Mouse (Mus musculus) hindbrain, embryonic 12.5 days (tissue): ENCODE measurements at regions not wholly inside any gene's neighbourhood (a gene's known extent, or its start where the extent isn't known, plus 50 kb on each side); places are given as distances from the start of the nearest gene placed in this dataset.

Source experiments
- ATAC-seq: fragments of 200-750 bp; cut with Nextera tagmentation; 2 replicates; pipeline ENCODE4 v1.8.0; 2017; ENCODE audit warnings: moderate TSS enrichment; ENCODE audit not compliant: low FRiP score
- H3K27ac ChIP-seq: fragments of 300-500 bp; sonication (generic); 2 replicates; pipeline ENCODE4 v1.5.1; 2016; ENCODE audit warnings: mild to moderate bottlenecking
- H3K27me3 ChIP-seq: fragments of 300-500 bp; sonication (generic); 2 replicates; pipeline ENCODE4 v1.6.1; 2016; ENCODE audit warnings: mild to moderate bottlenecking
- H3K36me3 ChIP-seq: fragments of 300-500 bp; sonication (generic); 2 replicates; pipeline ENCODE4 v1.6.1; 2016; ENCODE audit warnings: mild to moderate bottlenecking
- H3K4me1 ChIP-seq: fragments of 300-500 bp; sonication (generic); 2 replicates; pipeline ENCODE4 v1.6.1; 2016
- H3K4me2 ChIP-seq: fragments of 300-500 bp; sonication (generic); replicated peaks from 2 replicates; pipeline ENCODE4 v1.6.1; 2016; ENCODE audit warnings: mild to moderate bottlenecking
- H3K4me3 ChIP-seq: fragments of 300-500 bp; sonication (generic); 2 replicates; pipeline ENCODE4 v1.5.1; 2016; ENCODE audit warnings: mild to moderate bottlenecking
- H3K9ac ChIP-seq: fragments of 300-500 bp; sonication (generic); 2 replicates; pipeline ENCODE4 v1.6.1; 2016; ENCODE audit warnings: mild to moderate bottlenecking, moderate library complexity
- H3K9me3 ChIP-seq: fragments of 300-500 bp; sonication (generic); replicated peaks from 2 replicates; pipeline ENCODE4 v1.6.1; 2016; ENCODE audit warnings: mild to moderate bottlenecking
- WGBS: fragments of 180-500 bp; shearing (Covaris S2); methylation state at CpG from one replicate; pipeline ENCODE4 v1.1.7; 2016; 5-methylcytosine and 5-hydroxymethylcytosine counted together

DNA sequence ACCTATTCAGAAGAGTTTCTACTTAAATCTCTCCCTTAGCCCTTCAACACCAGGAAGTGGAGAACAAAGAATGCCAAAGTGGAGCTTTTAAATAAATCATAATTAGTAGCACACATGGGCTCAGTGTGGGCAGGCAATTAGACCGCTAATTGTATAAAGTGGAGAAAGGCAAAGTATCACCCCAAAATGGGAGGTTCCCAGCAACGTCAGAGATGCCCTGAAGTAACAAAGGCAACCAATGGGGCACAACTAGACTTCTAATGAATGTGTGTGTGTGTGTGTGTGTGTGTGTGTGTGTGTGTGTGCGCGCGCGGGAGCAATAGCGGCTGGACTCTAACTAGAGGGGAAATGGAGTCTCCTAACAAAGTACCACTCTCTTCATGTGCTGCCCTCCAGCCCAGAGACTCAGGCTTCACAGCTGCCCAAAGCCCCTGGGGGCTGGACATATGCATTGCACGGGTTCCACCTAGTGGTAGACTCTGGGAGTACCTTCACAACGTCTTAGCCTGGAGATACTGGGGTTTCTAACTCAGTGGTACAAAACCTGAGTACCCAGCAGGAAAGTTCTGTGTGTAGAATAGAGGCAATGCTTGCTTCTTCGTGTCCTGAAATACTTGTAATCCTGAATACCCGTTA is 162.3 kb upstream of the Snx19 start:
- Histone ChIP-seq H3K4me2 (no peak overlapping the region), H3K36me3 (no peaks in the 10 kb centered on the region), H3K4me3 (no peak overlapping the region), H3K4me1 (no peaks in the 10 kb centered on the region), H3K9ac (no peak overlapping the region), H3K9me3 (no peaks in the 10 kb centered on the region), H3K27me3 (no peaks in the 10 kb centered on the region), H3K27ac (no peak overlapping the region)
- WGBS = 28% methylated on average over 11 of the region's 11 CpGs
- ATAC-seq = peak; percentile 82

DNA sequence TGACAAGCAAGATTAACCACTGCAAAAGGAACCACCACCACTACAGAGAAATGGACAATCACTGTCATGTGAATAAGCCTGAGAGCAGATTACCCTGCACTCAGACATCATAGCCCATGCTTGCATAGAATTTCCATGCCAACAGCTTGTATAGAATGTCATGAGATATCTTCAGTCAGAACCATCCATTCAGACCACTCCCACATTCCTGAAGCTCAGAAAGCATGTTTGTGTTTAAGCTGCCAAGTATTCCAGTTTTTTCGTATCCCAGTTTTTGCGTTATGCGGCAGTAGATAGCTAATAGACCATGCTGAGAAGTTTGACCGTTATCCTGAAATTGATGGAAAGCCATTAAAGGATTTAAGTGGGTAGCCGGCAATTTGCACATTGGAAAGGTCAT is 155.8 kb upstream of the Snx19 start:
- H3K27ac ChIP-seq = no peak overlapping the region
- H3K4me3 ChIP-seq = no peak overlapping the region
- no peaks in the 10 kb centered on the region for H3K4me1 ChIP-seq
- H3K4me2 ChIP-seq = no peak overlapping the region
- WGBS = 76% methylated on average over 5 of the region's 5 CpGs
- ATAC-seq = no peak
- no peaks in the 10 kb centered on the region for H3K9me3 ChIP-seq
- no peaks in the 10 kb centered on the region for H3K36me3 ChIP-seq
- H3K27me3 ChIP-seq = no peaks in the 10 kb centered on the region
- H3K9ac ChIP-seq = no peak overlapping the region

DNA sequence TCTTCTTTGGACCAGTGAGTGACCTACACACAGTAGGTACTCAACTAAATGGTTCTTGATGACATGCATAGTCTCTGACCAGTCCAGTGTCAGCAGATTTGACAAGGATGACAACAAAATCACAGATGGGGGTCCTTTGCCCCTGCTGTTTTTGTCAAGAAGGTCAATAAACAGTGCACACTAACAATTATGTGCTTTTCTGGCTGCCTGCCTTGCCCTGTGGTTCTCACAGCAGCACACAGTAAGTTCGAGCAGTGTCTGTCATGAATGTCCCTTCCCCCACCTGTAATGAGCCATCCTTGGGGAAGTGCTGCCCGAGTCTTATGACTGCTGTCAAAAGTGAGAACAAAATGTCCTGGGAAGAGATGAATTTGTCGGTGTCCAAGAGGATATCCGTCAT is 153.1 kb upstream of the Snx19 start:
- WGBS = 57% methylated on average over 4 of the region's 4 CpGs
- ATAC-seq = no peak

DNA sequence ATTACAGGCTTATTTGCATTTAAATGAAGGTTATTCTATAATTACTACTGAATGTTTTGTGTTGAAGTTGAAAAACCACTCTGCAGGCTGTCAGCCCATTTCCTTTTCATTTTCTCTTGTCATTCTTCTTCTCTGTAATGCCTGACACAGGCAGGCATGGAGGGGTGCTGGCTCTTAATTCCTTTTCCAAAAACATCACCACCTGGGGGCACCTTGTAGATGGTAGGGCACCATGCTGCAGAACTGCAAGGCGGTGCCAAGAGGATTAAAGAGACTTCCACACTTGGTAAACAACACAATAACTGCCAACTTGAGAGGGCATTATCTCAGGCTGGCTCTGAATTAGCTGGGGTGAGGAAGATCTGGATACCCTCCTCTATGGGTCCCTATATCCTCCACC is 148.7 kb upstream of the Snx19 start:
- no peak overlapping the region for H3K9ac ChIP-seq
- H3K4me2 ChIP-seq = no peak overlapping the region
- 54% methylated on average over 1 of the region's 1 CpGs for WGBS
- H3K9me3 ChIP-seq = no peaks in the 10 kb centered on the region
- no peak for ATAC-seq
- H3K4me1 ChIP-seq = no peaks in the 10 kb centered on the region
- H3K4me3 ChIP-seq = no peak overlapping the region
- H3K27ac ChIP-seq = no peak overlapping the region
- no peaks in the 10 kb centered on the region for H3K36me3 ChIP-seq
- H3K27me3 ChIP-seq = no peaks in the 10 kb centered on the region

More for the DNA sequence above, 153.1 kb upstream of the Snx19 start:
- H3K9me3 ChIP-seq = no peaks in the 10 kb centered on the region
- no peaks in the 10 kb centered on the region for H3K27me3 ChIP-seq
- no peak overlapping the region for H3K4me3 ChIP-seq
- no peaks in the 10 kb centered on the region for H3K36me3 ChIP-seq
- no peaks in the 10 kb centered on the region for H3K4me1 ChIP-seq
- no peak overlapping the region for H3K9ac ChIP-seq
- no peak overlapping the region for H3K4me2 ChIP-seq
- no peak overlapping the region for H3K27ac ChIP-seq

DNA sequence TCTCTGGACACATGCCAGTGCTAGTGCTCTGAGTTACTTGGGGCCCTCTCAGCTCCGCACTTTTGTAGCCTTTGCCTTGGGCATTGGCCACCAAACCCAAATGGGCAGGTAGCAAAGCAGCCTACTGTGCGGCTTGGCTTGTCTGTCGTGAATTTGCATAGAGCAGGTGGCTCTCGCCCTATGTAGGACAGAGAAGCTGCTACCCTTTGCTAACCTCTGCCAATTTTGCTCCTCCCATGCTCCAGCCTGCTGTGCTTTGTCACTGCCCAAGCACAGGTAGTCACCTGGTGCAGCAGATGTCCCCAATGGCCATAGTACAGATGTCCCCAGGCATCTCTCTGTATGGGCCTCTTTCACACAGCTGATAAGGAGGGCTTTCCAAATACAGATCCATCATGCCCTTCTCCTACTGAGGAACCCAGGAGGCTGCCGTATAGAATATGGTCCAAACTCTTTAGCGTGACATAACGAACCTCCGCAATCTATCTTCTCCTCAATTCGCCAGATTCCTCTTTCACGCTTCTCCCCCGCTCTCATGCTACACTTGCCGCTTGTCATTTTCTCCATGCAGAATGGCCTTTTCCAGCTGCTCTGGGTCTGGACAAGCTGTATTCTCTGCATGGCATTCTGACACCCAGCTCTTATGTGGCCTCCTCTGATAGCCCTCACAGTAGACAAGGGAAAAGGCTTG is 143.7 kb upstream of the Snx19 start:
- Histone ChIP-seq H3K27me3 (no peaks in the 10 kb centered on the region), H3K4me2 (no peak overlapping the region), H3K9ac (no peak overlapping the region), H3K9me3 (no peaks in the 10 kb centered on the region), H3K27ac (no peak overlapping the region), H3K4me1 (peaks cover 14% of the 10 kb centered on the region), H3K36me3 (no peaks in the 10 kb centered on the region), H3K4me3 (no peak overlapping the region)
- no peak for ATAC-seq
- WGBS = 82% methylated on average over 12 of the region's 12 CpGs

DNA sequence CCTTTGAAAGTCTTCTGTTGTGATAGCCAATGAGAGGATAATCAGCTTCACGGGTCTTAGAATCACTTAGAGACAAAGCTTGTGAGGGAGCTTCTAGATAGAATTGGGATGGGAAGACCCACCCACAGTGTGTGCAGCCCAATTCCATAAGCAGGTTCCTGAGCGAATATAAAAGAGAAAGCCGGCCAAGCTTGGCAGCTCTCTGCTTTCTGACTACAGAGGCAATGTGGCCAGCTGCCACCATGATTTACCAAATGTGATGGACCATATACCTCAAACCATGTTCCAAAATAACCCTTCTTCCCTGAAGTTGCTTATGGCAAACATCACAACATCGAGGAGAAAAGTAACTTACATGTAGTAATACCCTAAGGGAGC is 143.1 kb upstream of the Snx19 start:
- H3K4me2 ChIP-seq = no peak overlapping the region
- no peak for ATAC-seq
- no peak overlapping the region for H3K9ac ChIP-seq
- H3K27ac ChIP-seq = no peak overlapping the region
- WGBS = 74% methylated on average over 4 of the region's 4 CpGs
- no peaks in the 10 kb centered on the region for H3K36me3 ChIP-seq
- peaks cover 14% of the 10 kb centered on the region for H3K4me1 ChIP-seq
- no peak overlapping the region for H3K4me3 ChIP-seq
- no peaks in the 10 kb centered on the region for H3K9me3 ChIP-seq
- H3K27me3 ChIP-seq = no peaks in the 10 kb centered on the region

DNA sequence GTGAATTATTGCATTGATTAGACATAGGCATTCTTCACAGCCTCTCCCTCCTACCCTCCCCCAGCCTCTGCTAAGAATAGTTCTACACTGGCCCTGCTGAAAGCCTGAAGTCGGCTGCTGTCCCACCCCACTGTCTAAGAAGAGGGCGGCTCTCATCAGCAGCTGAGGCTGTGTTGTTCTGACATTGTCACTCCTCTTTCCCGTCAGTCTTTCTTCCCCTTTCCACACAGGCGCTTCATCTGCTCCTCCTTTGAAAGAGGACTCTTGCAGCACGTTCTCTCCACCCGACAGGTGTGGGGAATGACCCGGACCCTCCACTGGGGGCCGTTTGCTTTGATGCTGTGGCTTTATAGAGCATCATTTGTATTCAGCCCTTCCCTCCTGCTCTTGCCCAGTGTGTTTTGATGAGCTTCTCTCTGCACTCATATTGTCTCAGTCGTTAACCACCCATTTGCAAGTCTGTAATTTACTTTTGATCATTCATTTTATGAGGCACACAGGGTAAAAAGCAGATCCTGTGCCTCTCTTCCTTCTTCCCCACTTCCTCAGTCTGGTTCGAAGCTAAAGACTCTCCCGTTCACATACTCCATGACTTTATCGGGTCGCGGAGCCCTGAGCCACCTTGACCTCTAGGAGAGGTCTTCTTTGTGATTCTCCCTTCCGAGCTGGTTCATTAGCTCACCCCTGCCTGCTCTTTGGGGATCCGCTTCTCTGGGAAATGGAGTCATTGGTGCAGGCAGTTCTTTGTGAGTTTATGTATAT is 142.2 kb upstream of the Snx19 start:
- peaks cover 14% of the 10 kb centered on the region for H3K4me1 ChIP-seq
- no peak overlapping the region for H3K9ac ChIP-seq
- no peaks in the 10 kb centered on the region for H3K27me3 ChIP-seq
- H3K9me3 ChIP-seq = no peaks in the 10 kb centered on the region
- 13% methylated on average over 16 of the region's 16 CpGs for WGBS
- no peak overlapping the region for H3K4me3 ChIP-seq
- ATAC-seq = peak; percentile 85
- peak overlapping the region; percentile 19 for H3K27ac ChIP-seq
- H3K4me2 ChIP-seq = peak overlapping the region; percentile 31
- H3K36me3 ChIP-seq = no peaks in the 10 kb centered on the region

DNA sequence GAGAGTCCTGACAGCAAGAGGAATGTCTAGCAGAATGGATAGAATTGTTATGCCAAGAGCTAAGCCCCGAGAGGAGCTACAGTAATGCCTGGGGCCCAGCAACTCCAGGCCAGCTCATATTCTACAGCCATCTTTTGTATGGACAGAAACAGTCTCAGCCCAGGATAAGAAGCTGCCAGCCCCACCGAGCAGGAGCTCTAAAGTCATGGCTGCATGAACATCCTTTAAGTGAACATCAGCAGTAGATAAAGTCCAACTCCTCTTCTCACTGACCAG is 141.6 kb upstream of the Snx19 start:
- no peak overlapping the region for H3K4me3 ChIP-seq
- H3K27me3 ChIP-seq = no peaks in the 10 kb centered on the region
- no peak for ATAC-seq
- H3K4me2 ChIP-seq = peak overlapping the region; percentile 31
- H3K9me3 ChIP-seq = no peaks in the 10 kb centered on the region
- WGBS = 33% methylated on average over 2 of the region's 2 CpGs
- H3K4me1 ChIP-seq = peaks cover 14% of the 10 kb centered on the region
- no peaks in the 10 kb centered on the region for H3K36me3 ChIP-seq
- H3K27ac ChIP-seq = peak overlapping the region; percentile 19; the same call in 1 of the 2 replicates
- no peak overlapping the region for H3K9ac ChIP-seq

DNA sequence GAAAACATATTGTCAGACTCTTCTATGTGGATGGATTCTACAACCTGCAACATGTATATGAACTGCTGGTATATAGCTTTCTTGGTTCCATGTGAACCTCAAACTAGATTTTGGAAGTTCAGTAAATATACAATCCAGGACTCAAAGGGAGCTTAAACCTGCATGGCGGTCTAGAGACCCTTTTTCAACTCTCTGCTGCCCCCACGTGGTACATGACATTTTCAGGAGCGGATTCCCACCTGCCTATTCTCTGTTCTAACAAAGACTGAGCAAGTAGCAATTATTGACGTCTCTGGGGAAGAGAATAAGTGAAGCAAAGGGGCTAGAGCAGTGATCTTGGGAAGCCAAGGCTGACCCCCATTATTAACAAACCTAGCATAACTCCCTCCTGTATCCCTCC is 127.1 kb upstream of the Snx19 start:
- Histone ChIP-seq H3K4me1 (no peaks in the 10 kb centered on the region), H3K9ac (no peak overlapping the region), H3K27me3 (no peaks in the 10 kb centered on the region), H3K4me2 (no peak overlapping the region), H3K9me3 (no peaks in the 10 kb centered on the region), H3K36me3 (no peaks in the 10 kb centered on the region), H3K4me3 (no peak overlapping the region), H3K27ac (no peak overlapping the region)
- 20% methylated on average over 4 of the region's 4 CpGs for WGBS
- no peak for ATAC-seq

DNA sequence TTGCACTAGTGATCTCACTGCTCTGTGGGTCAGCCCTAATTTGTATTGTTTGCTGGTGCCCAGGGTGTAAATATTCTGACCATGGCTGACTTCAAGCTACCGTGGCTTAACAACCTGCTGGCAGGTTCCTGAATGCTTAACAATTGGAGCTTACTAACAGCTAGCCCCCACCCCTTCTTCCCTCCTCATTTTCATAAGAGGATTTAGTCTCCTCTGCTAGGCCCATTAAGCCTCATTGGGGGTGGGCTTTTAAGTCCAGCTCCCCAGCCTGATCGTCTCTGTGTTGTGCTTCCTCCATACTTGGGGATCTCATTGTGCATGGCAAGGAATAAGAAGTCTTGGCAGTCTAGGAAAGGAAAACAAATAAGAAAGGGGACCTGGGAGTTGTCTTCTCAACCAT is 118.6 kb upstream of the Snx19 start:
- Histone ChIP-seq H3K4me3 (no peak overlapping the region), H3K4me1 (no peaks in the 10 kb centered on the region), H3K9ac (no peak overlapping the region), H3K9me3 (no peaks in the 10 kb centered on the region), H3K27ac (no peak overlapping the region), H3K27me3 (no peaks in the 10 kb centered on the region), H3K36me3 (no peaks in the 10 kb centered on the region), H3K4me2 (no peak overlapping the region)
- 13% methylated on average over 2 of the region's 2 CpGs for WGBS
- ATAC-seq = no peak

DNA sequence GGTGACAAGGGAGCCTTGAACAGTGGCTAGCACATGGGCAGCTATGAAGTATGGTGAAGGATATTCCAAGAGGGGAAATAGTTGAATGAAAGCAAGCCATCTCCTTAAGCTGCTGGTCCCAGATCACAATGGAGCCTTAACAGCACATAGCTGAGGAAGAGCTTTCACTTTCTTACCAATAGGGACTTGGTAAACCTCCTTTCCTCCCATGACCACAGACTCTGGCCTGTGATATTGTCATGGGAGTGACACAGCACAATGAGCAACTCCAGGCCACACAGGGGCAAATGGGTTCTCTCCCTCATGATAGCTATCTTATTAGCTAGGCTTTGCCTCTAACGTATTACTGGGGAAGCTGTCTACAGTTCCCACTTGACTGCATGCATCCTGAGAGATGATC is 113.5 kb upstream of the Snx19 start:
- H3K27ac ChIP-seq = no peak overlapping the region
- ATAC-seq = no peak
- H3K4me2 ChIP-seq = no peak overlapping the region
- WGBS = 83% methylated on average over 1 of the region's 1 CpGs
- no peaks in the 10 kb centered on the region for H3K9me3 ChIP-seq
- H3K36me3 ChIP-seq = no peaks in the 10 kb centered on the region
- H3K9ac ChIP-seq = no peak overlapping the region
- H3K27me3 ChIP-seq = no peaks in the 10 kb centered on the region
- no peak overlapping the region for H3K4me3 ChIP-seq
- H3K4me1 ChIP-seq = 0 out of 2 replicates have a peak, but pooled peaks cover 4% of the 10 kb centered on the region

DNA sequence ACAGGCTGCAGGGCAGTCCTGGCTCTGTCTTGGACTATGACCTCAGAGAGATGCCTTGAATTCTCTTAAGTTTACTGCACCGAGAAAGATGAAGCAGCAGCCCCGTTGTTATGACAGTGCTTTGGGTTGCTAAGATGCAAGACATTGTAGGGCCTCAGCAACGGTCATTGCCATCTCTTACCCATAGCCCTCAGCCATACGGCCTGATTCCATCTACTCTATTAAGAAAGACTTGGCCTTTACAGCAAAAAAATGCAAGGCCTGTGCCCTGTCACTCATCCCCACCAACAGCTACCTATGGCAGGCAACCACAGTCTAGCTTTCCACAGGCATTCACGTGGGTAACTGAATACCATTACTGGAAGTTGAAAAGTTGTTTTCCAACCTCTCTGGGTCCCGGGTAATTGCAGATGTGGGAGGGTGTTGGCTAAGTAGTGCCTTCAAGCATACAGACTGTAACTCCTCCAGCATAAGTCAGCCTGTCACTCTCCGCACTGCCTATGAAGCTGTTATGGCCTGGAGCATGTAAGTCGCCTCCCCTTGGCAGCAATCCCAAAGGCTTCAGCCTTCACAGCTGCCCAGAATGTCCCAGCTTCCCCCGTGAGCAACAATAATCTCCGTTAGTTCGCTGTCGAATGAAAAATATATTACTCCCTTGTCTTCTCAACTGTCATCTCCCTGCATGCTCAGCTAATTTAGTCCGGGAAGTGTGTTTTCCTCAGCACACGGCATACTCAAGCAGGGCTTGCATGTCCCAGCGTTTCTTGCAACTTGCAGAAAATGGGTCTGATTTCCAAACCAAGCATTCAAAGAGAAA is 112.3 kb upstream of the Snx19 start:
- H3K27ac ChIP-seq = no peak overlapping the region
- H3K4me2 ChIP-seq = no peak overlapping the region
- H3K9me3 ChIP-seq = no peaks in the 10 kb centered on the region
- H3K36me3 ChIP-seq = no peaks in the 10 kb centered on the region
- 0 out of 2 replicates have a peak, but pooled peaks cover 4% of the 10 kb centered on the region for H3K4me1 ChIP-seq
- no peak overlapping the region for H3K9ac ChIP-seq
- peak; percentile 56 for ATAC-seq
- no peaks in the 10 kb centered on the region for H3K27me3 ChIP-seq
- H3K4me3 ChIP-seq = no peak overlapping the region
- WGBS = 64% methylated on average over 15 of the region's 15 CpGs
